Mouse (Mus musculus) yolk sac, embryonic 10.5 days (tissue): ENCODE measurements at regions not wholly inside any gene's neighbourhood (a gene's known extent, or its start where the extent isn't known, plus 50 kb on each side); places are given as distances from the start of the nearest gene placed in this dataset.
"Not testable (repeated sequence)": the region's sequence is repeated elsewhere in the genome, so short reads cannot be mapped to it uniquely, and the experiment has no call there.

Experiments used
- DNase-seq: peaks from one replicate; pipeline ENCODE4 v3.0.0-alpha.2; 2017; ENCODE audit warnings: low spot score

DNA sequence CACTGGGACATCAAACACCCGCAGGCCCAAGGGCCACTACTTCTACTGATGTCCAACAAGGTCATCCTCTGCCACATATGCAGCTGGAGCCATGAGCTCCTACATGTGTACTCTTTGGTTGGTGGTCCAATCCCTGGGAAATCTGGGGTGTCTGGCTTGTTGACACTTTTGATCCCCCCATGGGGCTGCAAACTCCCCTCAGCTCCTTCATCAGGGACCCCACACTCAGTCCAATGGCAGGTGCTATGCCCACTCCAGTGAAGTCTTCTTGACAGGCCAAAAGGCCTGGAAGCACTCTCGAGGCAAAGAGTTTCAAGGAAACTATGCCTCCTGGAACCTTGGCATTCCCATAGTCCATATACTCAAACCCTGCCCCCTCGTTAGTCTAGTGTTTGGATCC is 570.8 kb upstream of the Smc2 start:
- no peak for DNase-seq

GRCm38 (mm10) chr4:51868716-51869115 is 570.3 kb upstream of the Smc2 start:
- not testable (repeated sequence) for DNase-seq

DNA sequence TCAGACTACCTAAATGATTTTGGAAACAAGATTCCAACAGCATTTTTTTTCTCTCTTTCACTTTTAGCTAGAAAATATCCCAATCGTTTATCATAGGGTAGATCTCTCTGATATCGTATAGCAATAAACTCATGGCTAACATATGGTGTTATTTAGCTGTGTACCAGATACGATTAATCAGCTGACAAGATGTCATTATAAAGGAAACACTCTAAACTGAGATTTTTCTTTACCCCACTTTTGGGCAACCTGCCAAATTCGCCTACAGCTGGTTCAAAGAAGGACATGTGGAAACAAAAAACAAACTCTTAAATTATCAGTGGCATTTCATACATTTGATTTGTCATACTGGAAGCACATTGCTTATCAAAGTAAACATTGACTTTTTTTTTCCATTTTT is 553.6 kb upstream of the Smc2 start:
- no peak for DNase-seq

DNA sequence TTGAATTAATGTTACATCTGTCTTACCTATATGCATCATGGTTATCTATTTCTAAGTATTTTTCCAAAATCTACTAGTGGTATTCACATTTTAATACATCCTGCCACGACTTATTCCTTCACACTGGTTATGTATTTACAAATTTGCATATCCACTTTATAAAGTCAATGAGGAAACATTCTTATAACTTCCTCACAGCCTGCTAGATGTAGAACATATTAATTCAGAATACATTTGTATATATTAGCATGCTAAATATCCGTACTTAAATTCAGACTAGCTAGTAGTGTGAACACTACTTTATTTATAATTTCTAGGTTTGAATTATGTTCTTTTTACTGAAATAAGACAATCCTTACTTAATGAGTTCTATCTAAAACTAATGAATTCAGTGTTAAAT is 549.8 kb upstream of the Smc2 start:
- no peak for DNase-seq

DNA sequence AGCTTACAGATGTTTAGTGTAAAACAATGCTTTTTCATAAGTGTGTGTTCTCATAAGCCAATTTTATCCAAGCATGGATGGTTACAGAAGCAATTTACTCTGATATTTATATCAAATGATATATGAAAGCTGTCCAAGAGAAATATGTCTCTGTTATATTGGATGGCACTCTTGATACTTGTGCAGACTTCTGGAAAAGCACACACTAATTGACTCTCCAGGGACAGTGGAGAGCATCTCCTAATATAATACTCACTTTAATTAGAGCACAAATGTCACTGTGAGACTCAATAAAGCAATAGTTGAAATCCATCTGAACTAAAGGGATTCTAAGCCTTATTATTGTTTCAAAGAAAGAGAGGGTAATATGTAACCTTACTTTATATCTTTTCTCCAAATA is 510.8 kb upstream of the Smc2 start:
- no peak for DNase-seq

DNA sequence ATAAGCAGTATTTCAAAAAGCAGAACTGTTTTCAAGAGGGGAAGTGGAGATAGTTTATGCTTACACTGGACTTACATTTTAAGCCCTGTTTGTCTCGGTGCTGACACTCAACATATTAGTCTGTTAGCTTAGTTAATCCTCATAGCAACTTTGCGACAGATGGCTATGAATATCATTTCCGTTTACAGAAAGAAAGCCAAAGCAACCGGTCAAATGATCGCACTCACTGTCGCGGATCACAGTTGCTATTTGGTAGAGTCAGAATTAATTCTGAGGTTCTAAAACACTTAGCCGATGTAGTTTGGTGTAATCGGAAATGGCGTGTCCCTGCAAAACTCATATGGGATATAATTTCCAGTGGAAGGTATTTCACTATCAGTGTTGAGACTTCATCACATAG is 469.3 kb upstream of the Smc2 start:
- no peak for DNase-seq

- no peak for DNase-seq
Observed at GRCm38 (mm10) chr4:51978962-51979361, 460.1 kb upstream of the Smc2 start.

- DNase-seq, result no peak
Observed at GRCm38 (mm10) chr4:51992482-51992881, 446.6 kb upstream of the Smc2 start.

DNA sequence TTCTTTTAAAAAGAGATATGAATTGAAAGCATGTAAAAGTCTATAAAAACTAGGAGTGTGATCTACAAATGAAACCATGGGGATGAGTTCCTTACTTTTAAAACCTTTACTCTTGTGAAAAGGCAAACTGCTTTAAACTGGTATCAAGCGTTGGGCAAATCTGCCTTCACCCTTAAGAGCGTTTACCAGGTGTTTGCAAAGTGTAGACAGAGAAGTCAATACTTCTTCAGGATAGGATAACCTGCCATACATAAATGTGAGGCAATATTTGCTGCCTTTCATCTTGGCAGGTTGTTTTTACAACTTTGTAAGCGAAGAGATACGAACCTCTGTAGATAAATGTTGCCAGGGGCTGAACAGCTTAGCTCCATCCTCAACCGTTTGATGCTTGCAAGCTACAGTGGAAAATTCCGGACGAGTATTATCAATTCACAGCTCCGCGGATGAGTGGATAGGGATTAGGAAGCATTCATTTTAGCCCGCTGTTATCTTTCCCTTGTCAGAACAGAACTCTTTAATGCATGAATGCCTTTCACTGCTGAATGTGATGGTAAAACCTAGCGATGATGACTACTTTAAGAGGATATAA is 402.2 kb upstream of the Smc2 start:
- DNase-seq, result no peak

- DNase-seq, result no peak
Observed at GRCm38 (mm10) chr4:52043404-52043803, 395.6 kb upstream of the Smc2 start.

DNA sequence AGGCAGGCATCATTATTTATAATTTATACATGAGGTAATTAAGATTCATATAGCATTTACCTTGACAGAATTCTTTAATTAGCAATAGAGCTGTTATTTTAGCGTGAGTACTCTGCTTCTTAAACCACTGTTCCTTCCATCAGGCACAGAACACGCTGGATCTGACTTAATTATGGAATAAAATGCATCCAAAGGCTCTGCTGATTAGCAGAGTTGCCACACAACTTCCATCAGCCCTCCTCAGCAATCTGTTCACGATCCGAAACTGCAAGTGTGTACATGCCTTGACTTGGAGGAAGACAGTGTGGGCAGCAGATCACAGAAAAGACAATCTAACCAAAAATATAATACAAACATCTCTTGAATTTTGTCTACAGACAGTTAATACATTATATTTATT is 388.1 kb upstream of the Smc2 start:
- DNase-seq, result no peak

GRCm38 (mm10) chr4:52056031-52056430 is 383.0 kb upstream of the Smc2 start:
- no peak for DNase-seq

DNA sequence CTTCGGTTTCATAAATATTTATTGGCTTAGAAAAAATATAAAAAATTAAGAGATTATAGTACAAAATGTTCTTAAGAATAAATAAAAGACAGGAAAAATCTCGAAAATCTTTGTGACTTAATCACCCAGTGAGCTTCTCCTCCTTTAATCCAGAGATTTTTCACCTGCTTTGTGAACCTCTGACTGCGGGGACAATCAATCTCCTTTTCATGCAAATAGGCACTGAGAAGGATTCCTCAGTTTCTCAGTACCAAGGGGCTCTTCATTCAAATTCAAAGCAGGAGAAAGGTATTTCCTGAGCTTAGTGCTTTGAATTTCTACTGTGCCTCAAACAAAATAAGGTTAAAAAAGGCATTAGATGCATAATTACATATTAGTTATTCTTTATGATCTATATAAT is 379.0 kb upstream of the Smc2 start:
- no peak for DNase-seq

GRCm38 (mm10) chr4:52099187-52099586 is 339.9 kb upstream of the Smc2 start:
- DNase-seq, result no peak

DNA sequence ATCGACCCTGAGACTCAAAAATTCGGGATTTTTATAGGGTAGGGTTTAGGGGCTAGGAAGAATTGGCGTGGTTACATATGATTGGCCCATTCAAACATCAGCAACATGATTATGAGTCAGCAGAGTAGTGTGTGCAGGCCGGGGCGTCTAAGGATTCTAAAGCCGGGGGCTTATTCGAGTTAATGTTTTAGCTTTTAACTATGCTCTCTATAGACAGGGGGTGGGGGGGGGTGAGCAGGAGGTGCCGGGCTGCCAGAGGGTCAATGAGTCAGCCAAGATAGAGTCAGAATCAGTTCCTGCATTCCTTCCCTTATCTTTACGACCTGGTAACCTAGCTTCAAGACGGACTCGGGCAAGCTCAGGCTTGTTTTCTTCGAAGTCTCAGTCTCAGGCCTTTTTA is 333.2 kb upstream of the Smc2 start:
- peak; percentile 32 for DNase-seq

DNA sequence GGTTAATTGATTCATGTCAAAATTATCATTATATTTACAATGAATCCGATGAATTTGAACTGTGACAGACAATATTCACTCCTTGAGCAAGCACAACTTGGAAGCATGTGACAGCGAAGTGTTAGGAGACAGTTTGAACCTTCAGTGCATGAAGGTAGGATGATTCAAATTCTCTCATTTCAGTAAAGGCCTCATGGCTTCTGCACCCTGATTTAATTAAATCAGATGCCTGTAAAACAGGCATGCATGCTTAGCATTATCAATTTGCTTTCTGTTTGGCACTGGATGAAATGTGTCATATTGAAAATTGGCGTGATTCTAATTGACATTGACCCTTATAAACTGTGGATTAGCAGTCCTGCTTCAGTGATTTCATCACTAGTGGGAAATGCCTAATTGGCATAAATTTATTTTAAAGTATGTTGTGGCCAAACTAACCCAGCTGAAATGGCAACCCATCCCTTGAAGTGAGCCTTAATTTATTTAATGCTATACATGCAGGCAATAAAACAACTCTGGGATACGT is 321.2 kb upstream of the Smc2 start:
- no peak for DNase-seq

- no peak for DNase-seq
Observed at GRCm38 (mm10) chr4:52118439-52119072, 320.5 kb upstream of the Smc2 start.

DNA sequence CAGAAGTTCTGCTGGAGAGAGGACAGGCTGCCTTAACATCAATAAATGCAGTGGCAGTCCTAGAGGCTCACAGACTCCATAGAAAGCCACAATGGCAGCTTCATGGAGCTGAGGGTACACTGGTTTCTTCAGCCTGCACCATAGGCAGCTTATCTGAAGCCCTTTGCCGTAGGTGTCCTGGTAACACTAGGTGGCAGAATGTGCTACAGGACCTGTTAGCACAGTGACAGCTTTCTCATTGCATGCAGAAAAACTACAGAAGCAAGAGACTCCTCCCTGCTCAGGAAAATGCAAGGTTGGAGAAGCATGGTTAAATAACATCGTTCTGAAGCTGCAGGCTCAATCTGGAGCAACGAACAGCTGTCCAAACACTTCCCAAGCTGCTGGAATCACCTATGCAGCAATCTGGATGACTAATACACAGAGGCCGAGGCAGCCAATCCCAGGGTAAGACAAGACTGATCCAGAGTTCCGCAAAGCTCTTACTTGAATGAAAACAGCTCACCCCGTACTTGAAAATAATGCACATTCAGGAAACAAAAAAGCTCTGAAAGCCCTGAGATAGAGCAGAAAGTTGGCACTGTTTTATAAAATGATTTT is 286.4 kb upstream of the Smc2 start:
- peak; percentile 2 for DNase-seq

DNA sequence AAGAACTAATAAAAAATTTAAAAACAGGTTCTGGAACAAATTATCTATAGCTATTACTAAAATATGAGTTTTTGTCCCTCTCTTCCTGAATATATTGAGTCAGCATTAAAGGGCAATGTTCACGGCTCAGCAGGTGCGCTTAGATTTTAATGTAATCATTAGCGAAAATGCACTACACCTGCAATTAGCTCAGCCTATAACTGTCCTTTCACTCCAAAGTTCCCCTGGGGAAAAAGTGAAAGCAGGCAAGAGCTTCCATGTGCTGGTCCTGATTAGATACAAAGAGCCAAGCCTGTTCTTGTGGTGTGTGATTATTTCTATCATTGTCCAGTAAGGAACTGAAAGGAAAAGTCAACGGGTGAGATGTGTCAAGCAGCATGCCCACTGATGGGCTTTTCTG is 262.8 kb upstream of the Smc2 start:
- no peak for DNase-seq

GRCm38 (mm10) chr4:52197777-52198176 is 241.3 kb upstream of the Smc2 start:
- DNase-seq, result no peak

- DNase-seq, result no peak
Observed at GRCm38 (mm10) chr4:52210601-52211000, 228.4 kb upstream of the Smc2 start.

- no peak for DNase-seq
Observed at GRCm38 (mm10) chr4:52211022-52211421, 228.0 kb upstream of the Smc2 start.

DNA sequence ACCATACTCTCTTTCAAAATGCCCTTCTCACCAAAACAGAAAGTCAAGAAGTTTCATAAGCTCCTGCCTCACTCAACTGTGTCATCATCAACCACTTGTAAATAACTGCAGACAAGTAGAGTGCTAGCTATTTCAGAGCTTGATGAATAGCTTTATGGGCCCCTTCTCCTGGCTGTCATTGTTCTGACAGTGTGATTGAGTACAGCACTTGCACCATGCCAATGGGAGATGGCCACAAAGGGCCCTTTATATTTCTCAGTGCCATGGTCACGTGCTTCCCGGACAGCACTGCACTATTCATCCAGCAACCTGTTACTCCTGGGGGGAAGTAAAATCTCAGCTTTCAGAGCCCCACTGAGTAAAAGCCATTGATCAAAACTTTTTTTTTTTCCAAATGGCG is 225.7 kb upstream of the Smc2 start:
- no peak for DNase-seq
